Mouse (Mus musculus) 416B (cell line): Measurements from ENCODE around the gene 9930022D16Rik.

Experiments used
- DNase-seq: peaks from one replicate; pipeline ENCODE4 v3.0.0; 2011; ENCODE audit warnings: low read depth

The 9930022D16Rik gene

DNA sequence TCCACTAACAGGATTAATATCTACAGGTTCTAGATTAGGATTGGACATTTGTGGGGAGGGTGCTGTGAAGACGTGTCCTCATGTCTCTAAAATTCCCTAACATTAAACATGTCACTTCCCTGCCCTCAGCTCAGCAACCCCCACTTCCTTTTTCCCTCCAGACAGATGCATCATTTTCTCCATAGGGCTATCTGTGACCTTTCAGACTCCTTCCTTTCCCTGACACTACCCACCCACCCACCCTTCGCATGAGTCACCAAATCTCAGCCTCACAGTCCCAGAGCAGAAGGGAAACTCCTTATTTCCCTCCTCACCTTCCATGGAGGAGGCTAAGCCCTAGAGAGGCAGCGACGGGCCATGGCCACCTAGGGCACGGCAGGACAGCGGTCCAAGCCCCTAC, at the start of gene 9930022D16Rik:
9930022D16Rik (plus strand) TSS at position 301 of the 400 bp plus-strand sequence.
- DNase-seq = no peak

DNA sequence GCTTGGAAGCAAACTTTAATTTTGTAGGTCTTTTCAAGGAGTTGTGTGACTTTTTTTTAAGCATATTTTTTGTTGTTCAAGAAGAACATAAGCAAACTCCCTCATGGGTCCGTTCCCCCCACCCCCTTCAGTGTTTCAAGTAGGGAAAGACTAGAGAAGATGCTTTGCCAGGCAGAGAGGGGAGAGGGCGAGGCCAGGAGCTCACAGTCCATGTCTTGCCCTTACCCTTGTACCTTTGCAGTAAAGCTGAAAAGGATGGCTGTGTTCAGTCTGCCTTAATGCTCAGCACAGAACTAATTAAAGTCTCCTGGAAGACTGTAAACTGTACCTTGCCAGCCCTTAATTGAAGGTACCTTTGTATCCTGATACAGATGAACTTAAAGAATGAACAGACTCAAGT, 49.4 kb upstream of the 9930022D16Rik start:
- no peak for DNase-seq

DNA sequence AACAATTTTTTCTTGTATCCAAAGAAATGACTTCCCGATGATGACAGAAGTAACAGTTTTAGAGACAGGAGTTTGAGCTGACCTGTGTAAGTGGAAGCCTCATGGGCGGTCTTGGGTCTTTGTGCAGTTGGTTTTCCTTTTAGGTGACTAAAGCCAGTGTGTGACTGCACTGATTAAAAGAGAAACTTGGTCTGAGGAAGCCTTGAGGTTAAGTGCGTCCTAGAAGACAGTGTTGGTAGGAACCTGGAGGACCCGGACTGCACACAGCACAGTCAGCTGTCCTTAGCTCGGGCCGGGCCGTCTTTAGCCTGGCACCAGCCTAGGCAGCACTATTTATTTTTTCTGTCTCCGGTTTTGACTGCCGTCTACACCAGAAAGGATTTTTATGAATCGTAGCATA, 48.8 kb upstream of the 9930022D16Rik start:
- DNase-seq = peak; percentile 79

DNA sequence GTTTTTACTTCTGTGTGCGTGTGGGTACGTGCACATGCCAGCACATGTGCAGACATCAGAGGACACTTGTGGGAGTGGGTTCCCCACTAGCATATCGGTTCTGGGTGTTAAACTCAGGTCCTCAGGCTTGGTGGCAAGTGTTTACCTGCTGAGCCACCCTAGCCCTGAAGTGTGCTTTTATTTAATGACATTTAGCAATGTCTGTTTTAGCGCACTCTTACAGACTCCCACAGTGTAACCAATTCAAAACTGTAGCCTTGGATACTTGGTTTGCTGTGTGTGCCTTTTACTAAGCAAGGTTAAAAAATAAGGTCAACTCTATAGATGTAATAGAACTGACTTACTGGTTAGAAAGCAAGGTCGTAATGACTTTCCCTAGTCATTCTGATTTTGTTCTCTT, 47.9 kb upstream of the 9930022D16Rik start:
- no peak for DNase-seq

DNA sequence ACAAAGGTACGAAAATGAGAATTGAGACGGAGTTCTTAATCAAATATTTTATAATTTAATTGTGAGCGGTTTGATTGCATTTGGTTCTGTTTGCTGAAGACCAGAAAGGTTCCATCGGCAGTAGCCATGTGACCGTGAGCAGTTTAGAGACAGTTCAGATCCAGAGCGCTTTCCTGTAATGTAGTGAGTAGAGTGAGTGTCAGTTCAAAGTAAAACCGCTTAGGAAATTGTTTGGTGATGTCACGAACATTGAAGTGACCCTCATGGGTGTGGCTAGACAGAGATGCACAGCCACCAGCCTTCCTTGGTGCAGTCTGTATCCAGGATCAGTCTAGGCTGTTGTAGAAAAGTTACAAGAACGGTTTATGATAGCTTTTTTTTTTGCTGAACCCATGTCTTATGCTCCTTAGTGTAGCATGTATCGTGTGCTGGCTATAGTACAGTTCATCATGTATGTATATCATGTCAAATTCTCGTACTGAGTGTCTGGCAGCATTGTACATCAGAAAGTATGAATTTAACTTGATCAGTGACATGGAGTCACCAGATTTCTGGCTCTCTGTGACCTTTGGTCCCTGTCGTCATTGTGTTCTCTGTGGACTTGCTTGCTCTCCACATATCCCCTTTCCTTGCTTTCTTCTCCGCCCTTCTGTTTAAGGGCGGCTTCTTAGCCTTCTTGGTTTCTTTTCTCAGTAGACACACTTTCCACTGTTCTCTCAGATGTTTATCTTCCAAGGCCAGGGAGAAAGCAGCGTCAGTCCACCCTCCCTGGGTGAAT, 46.7 kb upstream of the 9930022D16Rik start:
- no peak for DNase-seq

DNA sequence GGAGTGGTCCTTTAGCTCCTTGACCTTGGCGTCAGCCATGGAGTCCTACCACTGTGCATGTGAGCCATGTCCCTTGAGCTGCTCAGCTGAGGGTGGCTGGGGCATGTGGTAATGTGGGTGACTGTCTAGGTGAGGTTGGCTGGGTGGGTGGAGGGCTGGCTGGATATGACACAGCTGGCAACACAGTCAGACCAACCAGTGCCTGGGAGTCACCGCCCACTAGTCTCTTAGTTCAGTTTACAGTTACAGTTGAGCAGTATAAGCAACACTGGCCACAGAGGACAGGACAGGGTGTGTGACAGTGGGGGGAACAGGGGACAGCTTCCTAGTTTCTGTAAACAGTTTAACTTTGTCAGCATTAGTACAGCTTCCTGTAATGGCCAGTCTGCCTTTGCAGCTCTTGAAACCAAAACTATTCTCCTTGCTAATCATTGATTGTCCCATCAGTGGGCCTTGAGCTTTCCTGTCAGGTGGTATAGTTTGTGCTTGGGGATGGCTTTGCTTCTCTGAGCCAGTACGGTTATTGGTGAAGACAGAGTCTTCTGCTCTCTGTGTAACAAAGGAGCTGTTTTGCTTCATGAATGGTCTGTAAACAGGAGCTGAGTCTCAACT, 44.6 kb upstream of the 9930022D16Rik start:
- DNase-seq = peak; percentile 56

DNA sequence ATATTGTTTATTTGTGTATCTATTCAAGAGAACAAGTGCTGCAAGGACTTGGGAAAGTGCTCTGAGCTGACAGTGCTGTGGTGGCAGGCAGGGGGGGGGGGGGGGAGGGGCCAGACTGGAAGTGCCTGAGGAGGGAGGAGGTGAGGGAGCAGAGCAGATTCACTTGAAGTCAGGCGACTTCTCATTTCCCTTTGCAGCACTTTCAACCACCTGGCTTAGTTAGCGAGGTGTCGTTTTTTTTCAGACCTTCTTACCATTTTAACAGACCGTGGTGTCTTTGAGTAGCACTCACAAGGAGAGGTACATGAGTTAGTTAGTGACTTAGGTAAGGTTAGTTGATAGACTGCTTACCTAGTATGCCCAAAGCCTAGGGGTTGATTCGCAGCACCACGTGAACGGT, 38.3 kb upstream of the 9930022D16Rik start:
- DNase-seq = peak; percentile 31

DNA sequence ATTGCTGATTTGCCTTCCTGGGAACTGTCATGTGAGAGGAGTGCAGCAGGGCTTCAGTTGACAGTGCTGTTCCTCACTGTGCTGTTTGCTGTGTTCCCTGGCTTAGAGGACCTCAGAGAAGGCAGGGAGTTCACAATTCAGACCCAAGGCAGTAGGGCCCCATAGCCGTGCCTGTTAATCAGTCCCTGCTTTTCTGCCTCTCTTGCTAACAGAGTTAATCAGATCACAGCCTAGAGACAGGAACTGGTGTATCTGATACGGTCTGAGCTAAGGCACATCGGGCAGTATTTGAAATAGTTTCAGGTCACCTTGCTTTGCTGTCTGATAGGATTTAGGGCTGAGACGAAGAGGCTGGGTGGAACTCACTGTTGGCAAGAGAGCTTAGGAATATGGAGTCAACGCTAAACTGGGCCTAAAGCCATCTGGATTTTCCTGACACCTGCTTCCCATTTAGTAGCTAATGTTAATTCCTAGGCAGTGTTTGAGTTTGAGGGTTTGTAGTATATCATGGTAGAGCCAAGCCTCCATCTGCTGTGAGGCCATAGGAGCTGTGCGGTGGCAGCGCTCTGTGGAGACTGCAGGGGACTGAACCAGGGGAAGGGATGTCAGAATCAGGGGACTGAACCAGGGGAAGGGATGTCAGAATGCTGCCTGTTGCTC, 37.1 kb upstream of the 9930022D16Rik start:
- DNase-seq = no peak

DNA sequence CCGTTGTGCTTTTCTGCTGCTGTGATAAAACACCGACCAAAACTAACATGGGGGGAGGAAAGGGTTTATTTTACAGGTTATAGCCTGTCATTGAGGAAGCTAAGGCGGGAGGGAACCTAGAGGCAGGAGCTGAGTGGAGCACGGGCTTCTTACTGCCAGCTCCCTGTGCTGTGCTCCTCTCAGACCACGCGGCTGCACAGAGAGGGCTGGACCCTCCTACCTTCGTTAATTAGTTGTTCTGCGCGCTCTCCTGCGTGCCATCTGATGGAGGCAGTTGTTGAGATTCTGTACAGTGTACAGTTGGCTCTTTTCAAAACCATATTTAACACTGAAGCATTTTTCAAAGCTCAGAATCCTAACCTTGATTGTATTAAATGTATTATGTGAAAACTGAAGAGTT, 36.2 kb upstream of the 9930022D16Rik start:
- DNase-seq = no peak

DNA sequence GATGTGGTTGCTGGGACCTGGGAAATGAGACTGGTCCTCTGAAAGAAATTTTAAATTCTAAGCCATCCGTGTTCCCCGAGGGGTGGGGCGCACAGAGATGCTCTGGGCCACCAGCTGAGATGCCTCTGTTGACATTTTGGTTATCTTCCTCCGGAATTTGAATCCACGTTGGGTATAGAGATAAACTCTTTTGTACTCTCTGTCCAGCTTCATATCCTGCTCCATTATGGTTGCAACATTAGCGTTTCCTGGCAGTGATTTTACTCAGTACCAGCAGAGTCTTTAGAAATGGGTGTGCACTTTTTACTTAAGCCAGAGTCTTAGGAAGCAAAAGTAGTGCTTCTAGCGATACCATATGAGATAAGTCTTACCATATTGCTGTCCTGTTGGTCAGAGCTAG, 35.7 kb upstream of the 9930022D16Rik start:
- peak; percentile 69 for DNase-seq

DNA sequence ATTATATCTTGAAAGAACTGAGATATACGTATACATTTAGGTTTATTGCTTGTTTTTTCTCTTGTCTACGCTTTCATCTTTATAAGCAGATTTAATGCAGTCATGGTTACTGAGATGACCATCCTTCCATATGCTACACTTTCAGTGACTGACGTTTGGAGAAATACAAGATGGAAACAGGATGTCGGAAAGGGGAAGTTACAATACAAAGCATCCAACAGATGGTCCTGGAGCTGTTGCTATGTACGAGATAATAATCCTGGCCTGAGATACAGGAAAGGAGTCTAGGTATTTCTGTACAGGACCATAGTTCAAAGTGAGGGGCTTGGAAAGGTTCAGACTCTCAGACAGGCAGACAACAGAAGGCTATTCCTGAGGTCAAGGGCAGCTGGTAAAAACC, 33.1 kb upstream of the 9930022D16Rik start:
- DNase-seq = peak; percentile 58

DNA sequence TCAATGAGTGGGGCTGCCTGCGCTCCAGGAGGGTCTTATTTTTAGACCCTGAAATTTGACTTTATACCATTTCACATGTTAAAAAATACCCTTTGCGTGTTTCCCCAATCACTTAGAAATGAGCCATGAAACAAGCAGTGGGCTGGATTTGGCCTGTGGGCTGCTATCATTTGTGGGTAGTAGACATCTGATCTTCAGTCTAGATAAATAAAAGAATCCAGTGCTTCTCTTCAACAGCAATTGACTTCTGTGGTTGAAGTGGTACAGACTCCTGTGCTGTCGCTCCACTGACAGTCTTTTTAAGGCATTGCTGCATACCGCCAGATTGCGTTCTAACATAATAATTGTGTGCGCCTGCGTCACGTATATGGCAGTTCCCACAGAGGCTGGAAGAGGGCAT, 28.4 kb upstream of the 9930022D16Rik start:
- DNase-seq = peak; percentile 39

DNA sequence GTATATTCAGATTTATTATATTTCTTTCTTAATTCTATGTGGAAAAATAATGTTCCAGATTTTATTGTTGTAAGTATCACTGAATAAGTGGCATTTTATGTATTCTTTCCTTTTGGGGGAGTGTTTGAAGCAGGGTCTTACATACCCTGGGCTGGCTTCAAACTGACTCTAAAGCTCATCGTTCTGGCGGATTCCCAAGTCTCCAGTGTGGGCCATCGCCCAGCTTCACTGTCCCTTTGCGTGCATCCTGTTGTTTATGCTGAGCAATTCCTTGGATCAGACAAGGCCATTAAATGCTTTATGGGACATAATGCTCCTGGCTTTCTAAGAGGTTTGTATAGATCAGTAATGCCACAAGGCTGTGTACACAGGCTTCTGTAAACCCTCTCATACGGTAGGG, 24.7 kb upstream of the 9930022D16Rik start:
- no peak for DNase-seq

DNA sequence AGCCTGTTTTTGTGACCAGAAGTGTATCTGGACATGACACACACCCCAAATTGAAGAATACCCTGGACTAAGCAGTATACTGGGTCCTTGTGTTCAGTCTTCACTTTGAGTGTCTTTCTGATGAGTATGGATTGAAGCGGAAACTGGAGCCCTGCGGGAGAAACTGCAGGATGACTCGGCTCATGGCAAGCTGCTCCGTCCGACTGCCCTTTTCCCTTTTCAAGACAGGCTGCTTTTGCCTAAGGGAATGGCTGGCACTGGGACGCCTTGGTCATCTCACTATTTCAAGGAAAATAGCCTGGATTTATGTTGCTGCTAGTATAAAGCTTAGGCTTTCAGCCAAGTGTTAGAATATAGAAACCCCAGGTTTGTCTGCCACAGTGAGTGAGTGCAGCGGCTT, 22.5 kb upstream of the 9930022D16Rik start:
- no peak for DNase-seq

DNA sequence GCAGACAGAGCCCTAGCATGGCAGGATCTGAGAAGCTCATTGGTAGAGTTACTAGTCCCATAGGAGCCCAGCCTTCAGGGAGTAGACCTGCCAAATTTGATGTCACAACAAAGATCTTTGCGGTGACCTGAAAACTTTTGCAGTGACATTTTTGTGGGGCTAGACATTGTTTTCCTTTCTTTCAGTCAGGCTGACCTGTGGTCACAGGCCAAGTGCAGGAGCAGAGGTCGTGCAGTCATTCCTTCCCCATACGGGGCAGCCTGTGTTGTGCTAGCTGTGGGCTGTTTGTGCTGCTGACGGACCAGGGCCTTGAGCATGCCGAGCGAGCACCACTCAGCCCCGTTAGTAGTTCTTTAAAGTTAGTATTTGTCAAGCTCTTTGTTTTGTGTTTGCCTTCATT, 22.0 kb upstream of the 9930022D16Rik start:
- no peak for DNase-seq

DNA sequence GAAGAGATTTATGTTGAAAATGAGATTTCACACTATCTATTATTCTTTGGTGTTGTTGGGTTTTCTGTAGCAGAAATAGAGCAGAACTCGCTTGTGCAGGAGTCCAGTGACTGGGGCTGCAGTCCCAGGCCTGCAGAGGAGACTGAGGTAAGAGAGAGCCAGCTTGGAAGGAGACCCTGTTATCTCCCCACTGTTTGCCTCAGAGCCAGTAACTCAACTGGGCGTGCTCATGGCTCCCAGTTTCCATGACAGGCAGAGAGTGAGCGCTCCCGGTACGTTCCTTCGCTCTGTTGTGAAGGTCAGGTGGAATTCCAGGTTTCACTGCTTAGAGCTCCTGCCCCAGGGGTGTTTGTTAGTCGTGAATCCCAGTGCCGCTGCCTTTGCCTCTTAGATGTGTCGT, 21.1 kb upstream of the 9930022D16Rik start:
- DNase-seq = no peak

DNA sequence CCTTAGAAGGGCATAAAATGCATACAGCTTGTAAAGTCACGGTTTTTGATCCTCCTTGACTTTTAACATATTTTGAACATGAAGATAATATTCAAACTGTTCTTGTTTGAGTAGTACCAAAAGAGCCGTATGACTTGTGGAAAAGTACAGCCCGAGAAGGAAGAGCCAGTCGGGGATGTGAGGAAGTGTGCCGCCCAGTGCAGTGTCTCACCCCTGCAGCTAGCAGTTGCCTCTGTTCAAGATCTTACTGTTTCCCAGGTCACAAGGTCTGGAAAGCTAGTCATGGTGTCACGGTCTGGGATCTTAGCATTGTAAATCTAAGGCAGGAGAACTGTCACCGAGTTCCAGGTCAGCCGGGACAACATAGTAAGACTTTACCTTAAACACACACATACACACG, 19.0 kb upstream of the 9930022D16Rik start:
- DNase-seq = no peak

DNA sequence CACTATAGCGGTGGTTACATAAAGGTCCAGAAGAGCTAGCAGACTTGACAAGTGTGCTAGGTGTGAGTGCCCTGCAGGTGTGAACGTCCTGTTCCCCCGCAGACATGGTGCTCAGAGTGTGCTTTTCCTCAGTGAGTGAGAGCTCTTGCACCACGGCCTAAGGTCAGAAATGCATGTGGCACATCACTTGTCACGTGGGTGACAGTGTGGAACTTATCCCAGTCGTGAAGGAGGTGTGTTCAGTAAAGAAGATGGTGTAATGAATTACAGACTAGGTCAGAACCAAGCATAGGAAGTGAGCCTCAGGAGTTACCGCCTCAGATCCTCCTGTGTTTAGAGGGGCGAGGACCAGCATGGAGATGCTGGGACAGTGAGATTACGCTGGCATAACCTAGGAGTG, 18.4 kb upstream of the 9930022D16Rik start:
- DNase-seq = no peak

DNA sequence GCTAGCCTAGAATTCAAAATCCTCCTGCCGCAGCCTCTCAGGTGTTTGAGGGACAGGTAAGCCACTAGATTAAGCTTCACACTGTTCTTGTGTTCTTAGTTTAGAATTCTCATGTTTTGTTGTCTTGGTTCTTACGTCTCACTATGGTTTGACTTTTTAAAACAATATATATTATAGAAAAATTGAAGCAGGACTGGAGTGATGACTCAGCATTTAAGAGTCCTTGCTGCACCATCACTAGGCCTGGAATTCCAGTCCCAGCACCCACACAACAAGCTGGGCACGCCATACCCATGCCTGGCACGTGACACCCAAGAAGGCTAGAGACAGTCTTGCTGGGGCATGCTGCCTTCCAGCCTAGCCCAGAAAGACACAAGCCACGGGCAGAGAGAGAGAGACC, 7.3 kb upstream of the 9930022D16Rik start:
- no peak for DNase-seq

DNA sequence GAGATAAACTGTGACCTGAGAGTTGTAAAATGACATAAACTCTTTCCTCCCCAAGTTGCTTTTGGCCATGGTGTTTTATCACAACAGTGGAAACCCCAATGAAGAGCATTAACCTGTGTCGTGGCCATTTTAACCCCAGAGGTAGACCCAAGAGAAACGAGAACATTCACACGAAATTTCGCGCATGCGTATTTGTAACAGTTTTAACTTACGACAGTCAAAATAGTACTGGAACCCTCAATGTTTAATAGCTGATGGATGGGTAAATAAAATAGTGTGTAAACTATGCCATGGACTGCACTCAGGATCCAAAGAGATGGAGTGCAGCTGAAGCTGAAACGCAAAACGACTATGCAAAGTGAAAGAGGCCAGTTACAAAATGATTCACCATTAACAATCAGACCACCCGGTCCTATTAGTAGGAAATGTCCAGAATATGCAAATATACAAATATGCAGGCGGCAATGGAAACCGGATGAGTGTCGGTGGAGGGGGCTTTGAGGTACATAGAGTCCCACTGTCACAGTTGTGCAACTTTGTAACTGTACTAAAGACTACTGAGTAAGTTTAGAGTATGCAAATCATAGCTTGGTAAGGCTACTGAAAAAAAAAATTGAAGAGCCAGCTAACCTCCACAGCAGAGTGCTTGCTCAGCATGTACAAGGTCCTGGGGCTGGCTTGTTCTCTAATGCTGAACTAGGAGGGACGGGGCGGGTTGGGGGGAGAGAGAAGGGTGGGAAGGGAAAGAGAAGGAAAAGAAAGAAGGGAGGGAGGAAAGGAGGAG, 3.3 kb upstream of the 9930022D16Rik start:
- no peak for DNase-seq

DNA sequence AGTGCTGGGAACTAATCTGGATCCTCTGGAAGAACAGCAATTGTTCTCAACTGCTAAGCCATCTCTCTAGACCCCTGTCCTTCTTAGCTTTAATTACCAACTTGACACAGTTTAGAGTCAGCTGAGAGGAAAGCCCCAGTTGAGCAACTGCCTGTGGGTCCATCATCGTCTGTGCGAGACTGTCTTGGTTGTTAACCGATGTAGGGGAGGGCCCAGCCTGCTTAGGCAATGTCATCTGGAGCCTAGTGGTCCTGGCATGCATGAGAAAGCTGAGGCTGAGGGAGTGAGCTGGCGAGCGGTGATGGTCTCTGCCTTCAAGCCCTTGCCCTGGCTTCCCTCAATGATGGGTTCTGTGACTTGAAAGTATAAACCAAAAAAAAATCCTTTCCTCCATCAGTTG, 1.1 kb downstream of the 9930022D16Rik start:
- no peak for DNase-seq

DNA sequence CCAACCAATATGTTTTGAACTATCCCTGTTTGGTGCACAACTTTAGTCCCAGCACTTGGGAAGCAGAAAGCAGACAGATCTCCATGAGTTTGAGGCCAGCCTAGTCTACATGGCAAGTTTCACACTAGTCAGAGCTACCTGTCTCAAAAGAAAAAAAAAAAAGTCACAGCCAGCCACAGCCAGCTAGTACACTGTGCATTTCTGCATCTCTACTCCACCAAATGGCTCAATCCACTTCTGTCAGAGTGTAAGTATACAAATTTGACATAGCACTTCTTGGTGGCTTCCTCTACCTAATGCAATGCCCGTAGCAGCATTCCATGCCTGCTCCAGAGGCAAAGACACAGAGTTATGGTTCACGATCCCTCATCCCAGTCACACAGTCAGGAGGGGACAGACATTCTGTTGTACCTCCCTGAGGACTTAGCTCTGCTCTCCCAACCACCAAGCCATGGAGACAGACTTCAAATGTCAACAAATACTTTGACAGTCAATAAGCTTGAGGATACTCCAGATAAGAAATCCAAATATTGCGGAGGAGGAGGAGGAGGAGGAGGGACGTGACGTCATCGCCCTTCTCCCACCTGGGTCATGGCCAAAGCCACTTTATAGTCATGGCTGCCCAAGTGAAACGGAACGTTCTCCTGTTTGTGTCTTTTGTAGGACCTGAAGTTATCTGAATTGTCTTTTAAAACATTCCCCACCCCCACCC, 3.1 kb downstream of the 9930022D16Rik start:
- no peak for DNase-seq
